Mouse (Mus musculus): ENCODE results near the gene Nanog. TPM values are rescaled to one million over a fixed set of nuclear protein-coding genes. Genes with fewer than 3 reads are reported as not detected.

Gene Nanog
- polyA plus RNA-seq (2015; fragmentation: Nextera tagmentation; extraction: Ambion mirVana): 0.21 and 0.22 TPM in 2 replicates

GRCm38 (mm10) chr6:122707036-122707800 lies at the start of gene Nanog:
Gene Nanog, plus strand, starts transcription at chr6:122707489.
- WGBS: 20% methylated on average over 12 of the region's 12 CpGs
- ATAC-seq (ENCODE audit: low FRiP score): no peak
- peaks cover 8% of the 10 kb centered on the region for H3K4me1 ChIP-seq (replicated peaks)
- H3K4me2 ChIP-seq: no peak within 1 kb of the TSS
- H3K9ac ChIP-seq: no peak within 1 kb of the TSS
- no peaks in the 10 kb centered on the region for H3K9me3 ChIP-seq
- no peak within 1 kb of the TSS for H3K4me3 ChIP-seq
- no peaks in the 10 kb centered on the region for H3K36me3 ChIP-seq
- no peak within 1 kb of the TSS for H3K27ac ChIP-seq
- peaks cover 18% of the 10 kb centered on the region for H3K27me3 ChIP-seq

- Histone ChIP-seq H3K4me1 (replicated peaks) (0 out of 2 replicates have a peak, but pooled peaks cover under 1% of the 10 kb centered on the region), H3K27me3 (peaks cover 13% of the 10 kb centered on the region; the same call in 1 of the 2 replicates), H3K9ac (no peak overlapping the region), H3K36me3 (no peaks in the 10 kb centered on the region), H3K4me3 (no peak overlapping the region), H3K27ac (no peak overlapping the region), H3K9me3 (no peaks in the 10 kb centered on the region), H3K4me2 (no peak overlapping the region)
- WGBS: 83% methylated on average over 5 of the region's 5 CpGs
- no peak for ATAC-seq (ENCODE audit: low FRiP score)
Observed at GRCm38 (mm10) chr6:122657630-122658029, 49.7 kb upstream of the Nanog start.

- no peak overlapping the region for H3K4me3 ChIP-seq
- WGBS: 23% methylated on average over 7 of the region's 7 CpGs
- H3K27me3 ChIP-seq: peaks cover 29% of the 10 kb centered on the region
- 0 out of 2 replicates have a peak, but pooled peaks cover 7% of the 10 kb centered on the region for H3K4me1 ChIP-seq (replicated peaks)
- no peak overlapping the region for H3K4me2 ChIP-seq
- H3K27ac ChIP-seq: no peak overlapping the region
- ATAC-seq (ENCODE audit: low FRiP score): no peak
- no peaks in the 10 kb centered on the region for H3K9me3 ChIP-seq
- H3K9ac ChIP-seq: no peak overlapping the region
- no peaks in the 10 kb centered on the region for H3K36me3 ChIP-seq
Observed at GRCm38 (mm10) chr6:122659567-122659966, 47.7 kb upstream of the Nanog start.

- H3K4me1 ChIP-seq (replicated peaks): 0 out of 2 replicates have a peak, but pooled peaks cover 7% of the 10 kb centered on the region
- no peaks in the 10 kb centered on the region for H3K9me3 ChIP-seq
- no peak overlapping the region for H3K27ac ChIP-seq
- H3K4me3 ChIP-seq: no peak overlapping the region
- H3K4me2 ChIP-seq: no peak overlapping the region
- peak; percentile 47 for ATAC-seq (ENCODE audit: low FRiP score)
- peaks cover 31% of the 10 kb centered on the region for H3K27me3 ChIP-seq
- 43% methylated on average over 8 of the region's 8 CpGs for WGBS
- H3K9ac ChIP-seq: no peak overlapping the region
- no peaks in the 10 kb centered on the region for H3K36me3 ChIP-seq
Observed at GRCm38 (mm10) chr6:122660601-122661379, 46.5 kb upstream of the Nanog start.

GRCm38 (mm10) chr6:122662551-122663264 lies 44.6 kb upstream of the Nanog start:
- Histone ChIP-seq H3K4me1 (replicated peaks) (0 out of 2 replicates have a peak, but pooled peaks cover 7% of the 10 kb centered on the region), H3K9ac (no peak overlapping the region), H3K27me3 (peaks cover 31% of the 10 kb centered on the region), H3K36me3 (no peaks in the 10 kb centered on the region), H3K4me3 (no peak overlapping the region), H3K4me2 (peak overlapping the region; percentile 7; the same call in 1 of the 2 replicates), H3K9me3 (no peaks in the 10 kb centered on the region), H3K27ac (no peak overlapping the region)
- ATAC-seq (ENCODE audit: low FRiP score): no peak
- WGBS: 37% methylated on average over 22 of the region's 22 CpGs

- Histone ChIP-seq H3K9ac (no peak overlapping the region), H3K27me3 (peaks cover 31% of the 10 kb centered on the region)
Observed at GRCm38 (mm10) chr6:122663596-122664206, 43.6 kb upstream of the Nanog start.

GRCm38 (mm10) chr6:122665866-122666265 lies 41.4 kb upstream of the Nanog start:
- Histone ChIP-seq H3K9me3 (no peaks in the 10 kb centered on the region), H3K9ac (no peak overlapping the region), H3K36me3 (no peaks in the 10 kb centered on the region), H3K4me1 (replicated peaks) (peaks cover 14% of the 10 kb centered on the region), H3K27me3 (peaks cover 30% of the 10 kb centered on the region), H3K27ac (no peak overlapping the region), H3K4me2 (no peak overlapping the region), H3K4me3 (no peak overlapping the region)
- ATAC-seq (ENCODE audit: low FRiP score): no peak
- 82% methylated on average over 7 of the region's 7 CpGs for WGBS

More at GRCm38 (mm10) chr6:122663596-122664206, 43.6 kb upstream of the Nanog start:
- ATAC-seq (ENCODE audit: low FRiP score): no peak
- H3K4me1 ChIP-seq (replicated peaks): 0 out of 2 replicates have a peak, but pooled peaks cover 7% of the 10 kb centered on the region
- no peaks in the 10 kb centered on the region for H3K9me3 ChIP-seq
- H3K36me3 ChIP-seq: no peaks in the 10 kb centered on the region
- no peak overlapping the region for H3K27ac ChIP-seq
- H3K4me2 ChIP-seq: no peak overlapping the region
- 48% methylated on average over 14 of the region's 14 CpGs for WGBS
- no peak overlapping the region for H3K4me3 ChIP-seq

- H3K4me3 ChIP-seq: no peak overlapping the region
- ATAC-seq (ENCODE audit: low FRiP score): no peak
- no peak overlapping the region for H3K9ac ChIP-seq
- peaks cover 13% of the 10 kb centered on the region for H3K4me1 ChIP-seq (replicated peaks)
- no peaks in the 10 kb centered on the region for H3K9me3 ChIP-seq
- WGBS: 66% methylated on average over 5 of the region's 5 CpGs
- H3K27me3 ChIP-seq: peaks cover 17% of the 10 kb centered on the region
- H3K36me3 ChIP-seq: no peaks in the 10 kb centered on the region
- H3K27ac ChIP-seq: no peak overlapping the region
- H3K4me2 ChIP-seq: no peak overlapping the region
Observed at GRCm38 (mm10) chr6:122667715-122668114, 39.6 kb upstream of the Nanog start.

- Histone ChIP-seq H3K4me3 (no peak overlapping the region), H3K4me1 (replicated peaks) (peaks cover 8% of the 10 kb centered on the region), H3K4me2 (no peak overlapping the region), H3K36me3 (no peaks in the 10 kb centered on the region), H3K27me3 (peaks cover 6% of the 10 kb centered on the region; the same call in 1 of the 2 replicates), H3K27ac (no peak overlapping the region), H3K9me3 (no peaks in the 10 kb centered on the region), H3K9ac (no peak overlapping the region)
- 77% methylated on average over 5 of the region's 5 CpGs for WGBS
- ATAC-seq (ENCODE audit: low FRiP score): peak; percentile 37; the same call in 1 of the 2 replicates
Observed at GRCm38 (mm10) chr6:122668823-122669222, 38.5 kb upstream of the Nanog start.

GRCm38 (mm10) chr6:122669406-122670200 lies 37.7 kb upstream of the Nanog start:
- peak overlapping the region; percentile 45 for H3K4me3 ChIP-seq
- WGBS: 4% methylated on average over 19 of the region's 19 CpGs
- H3K27ac ChIP-seq: no peak overlapping the region
- peaks cover 8% of the 10 kb centered on the region for H3K4me1 ChIP-seq (replicated peaks)
- peak overlapping the region; percentile 65 for H3K9ac ChIP-seq
- H3K36me3 ChIP-seq: no peaks in the 10 kb centered on the region
- 0 out of 2 replicates have a peak, but pooled peaks cover 1% of the 10 kb centered on the region for H3K27me3 ChIP-seq
- peak; percentile 90 for ATAC-seq (ENCODE audit: low FRiP score)
- H3K4me2 ChIP-seq: peak overlapping the region; percentile 62
- H3K9me3 ChIP-seq: no peaks in the 10 kb centered on the region

GRCm38 (mm10) chr6:122670201-122670551 lies 37.1 kb upstream of the Nanog start:
- Histone ChIP-seq H3K4me2 (peak overlapping the region; percentile 62), H3K27me3 (no peaks in the 10 kb centered on the region), H3K9me3 (no peaks in the 10 kb centered on the region), H3K4me1 (replicated peaks) (peaks cover 8% of the 10 kb centered on the region), H3K9ac (peak overlapping the region; percentile 65; the same call in 1 of the 2 replicates), H3K36me3 (no peaks in the 10 kb centered on the region), H3K4me3 (peak overlapping the region; percentile 45), H3K27ac (no peak overlapping the region)
- ATAC-seq (ENCODE audit: low FRiP score): peak; percentile 13; the same call in 1 of the 2 replicates
- WGBS: 17% methylated on average over 10 of the region's 10 CpGs

Data from hindbrain, embryonic 13.5 days (tissue).